Mouse (Mus musculus): ENCODE results near the gene Bsn.

- TF ChIP-seq CTCF (IDR thresholded peaks at IDR 0.05; ENCODE audit: borderline replicate concordance, insufficient read depth, low read depth, low read length) (no peak), POLR2A (IDR thresholded peaks at IDR 0.05; ENCODE audit: borderline replicate concordance, insufficient read depth, low read length) (no peak)
These were observed 39.7 kb downstream of the Bsn start for GRCm38 (mm10) chr9:108150486-108150885.
